Mouse (Mus musculus) CH12.LX (cell line): ENCODE measurements around the gene Gas1. TPM values are rescaled to one million over a fixed set of nuclear protein-coding genes. Genes with fewer than 3 reads are reported as not detected.

Experiments used
- DNase-seq: peaks from one replicate; pipeline ENCODE4 v3.0.0-alpha.2; 2013; ENCODE audit errors: extremely low read depth
- H3K27ac ChIP-seq: 2 replicates; pipeline ENCODE4 v1.5.1; 2012; ENCODE audit warnings: low read depth, mild to moderate bottlenecking, control low read depth, moderate library complexity; ENCODE audit not compliant: insufficient read depth
- H3K27me3 ChIP-seq: replicated peaks from 2 replicates; pipeline ENCODE3; 2012; ENCODE audit warnings: inconsistent platforms
- H3K36me3 ChIP-seq, 2 experiments: replicated peaks in 1 of 2; 2 replicates each; pipeline versions ENCODE3 to v1.6.1; 2012; ENCODE audit warnings: inconsistent platforms in 1 of 2, low read length in 1 of 2, mild to moderate bottlenecking in 1 of 2, mixed read lengths in 1 of 2, moderate library complexity in 1 of 2; ENCODE audit not compliant: control insufficient read depth in 1 of 2, insufficient read depth in 1 of 2
- H3K4me1 ChIP-seq, 2 experiments: 2 replicates each; pipeline ENCODE4 v1.6.1; 2012; ENCODE audit warnings: inconsistent platforms in 1 of 2, moderate library complexity in 1 of 2; ENCODE audit not compliant: insufficient read depth in 2 of 2, control insufficient read depth in 1 of 2
- H3K4me2 ChIP-seq: 2 replicates; pipeline ENCODE4 v1.6.1; 2012; ENCODE audit warnings: low read depth, mild to moderate bottlenecking, control low read depth; ENCODE audit not compliant: poor library complexity, insufficient read depth, severe bottlenecking
- H3K4me3 ChIP-seq, 3 experiments: fragments of 150-350 bp in 1 of 3; sonication (generic) in 1 of 3; replicated peaks in 1 of 3; 2 replicates each; pipeline versions ENCODE3 to v1.5.1; 2011 to 2012; ENCODE audit warnings: low read depth in 2 of 3, low read length in 2 of 3, mild to moderate bottlenecking in 2 of 3, moderate library complexity in 2 of 3, control low read depth in 1 of 3, improper control_type of control experiment in 1 of 3, inconsistent platforms in 1 of 3, mixed read lengths in 1 of 3; ENCODE audit not compliant: poor library complexity in 1 of 3
- H3K79me2 ChIP-seq: replicated peaks from 2 replicates; pipeline ENCODE4 v1.6.1; 2012; ENCODE audit warnings: mild to moderate bottlenecking, moderate library complexity; ENCODE audit not compliant: control insufficient read depth, poor library complexity, insufficient read depth, severe bottlenecking; ENCODE audit errors: extremely low read depth
- H3K9ac ChIP-seq: 2 replicates; pipeline ENCODE4 v1.6.1; 2012; ENCODE audit warnings: low read depth, mild to moderate bottlenecking, control low read depth, moderate library complexity; ENCODE audit not compliant: insufficient read depth
- H3K9me3 ChIP-seq: replicated peaks from 2 replicates; pipeline ENCODE3; 2012; ENCODE audit warnings: low read length, inconsistent platforms, mixed read lengths
- CHD1 ChIP-seq: IDR thresholded peaks from 2 replicates; pipeline ENCODE4 v1.6.1; 2012; ENCODE audit warnings: low read depth, low read length, improper control_type of control experiment, inconsistent platforms
- CHD2 ChIP-seq: IDR thresholded peaks from 2 replicates; pipeline ENCODE4 v1.6.1; 2011; ENCODE audit warnings: low read length, improper control_type of control experiment
- CTCF ChIP-seq, 2 experiments: IDR thresholded peaks in 1 of 2; conservative IDR thresholded peaks in 1 of 2; 2 replicates each; pipeline ENCODE4 v1.5.1; 2011 to 2012; ENCODE audit warnings: low read depth in 2 of 2, low read length in 2 of 2, improper control_type of control experiment in 1 of 2, inconsistent platforms in 1 of 2, mild to moderate bottlenecking in 1 of 2, moderate library complexity in 1 of 2
- E2F4 ChIP-seq: IDR thresholded peaks from 2 replicates; pipeline ENCODE4 v1.6.1; 2011; ENCODE audit warnings: low read depth, low read length, improper control_type of control experiment; ENCODE audit not compliant: insufficient replicate concordance
- ELF1 ChIP-seq: IDR thresholded peaks from 2 replicates; pipeline ENCODE4 v1.6.1; 2014; ENCODE audit warnings: low read depth, mild to moderate bottlenecking, inconsistent platforms, low read length, improper control_type of control experiment
- ETS1 ChIP-seq: conservative IDR thresholded peaks from 2 replicates; pipeline ENCODE4 v1.6.1; 2012; ENCODE audit warnings: low read depth, mild to moderate bottlenecking, inconsistent platforms, low read length, improper control_type of control experiment, moderate library complexity
- GABPA ChIP-seq: IDR thresholded peaks from 2 replicates; pipeline ENCODE4 v1.6.1; 2012; ENCODE audit warnings: low read depth, low read length, improper control_type of control experiment, inconsistent platforms; ENCODE audit not compliant: insufficient replicate concordance
- HCFC1 ChIP-seq: IDR thresholded peaks from 2 replicates; pipeline ENCODE4 v1.6.1; 2012; ENCODE audit warnings: low read depth, mild to moderate bottlenecking, inconsistent platforms, low read length, improper control_type of control experiment
- KAT2A ChIP-seq: IDR thresholded peaks from 2 replicates; pipeline ENCODE4 v1.6.1; 2012; ENCODE audit warnings: low read length, improper control_type of control experiment, inconsistent platforms; ENCODE audit not compliant: insufficient replicate concordance
- MEF2A ChIP-seq: IDR thresholded peaks from 2 replicates; pipeline ENCODE4 v1.6.1; 2014; ENCODE audit warnings: low read depth, mild to moderate bottlenecking, inconsistent platforms, low read length, improper control_type of control experiment, borderline replicate concordance
- MYC ChIP-seq: IDR thresholded peaks from 2 replicates; pipeline ENCODE4 v1.6.1; 2011; ENCODE audit warnings: low read depth, mild to moderate bottlenecking, improper control_type of control experiment, low read length
- NRF1 ChIP-seq: IDR thresholded peaks from 2 replicates; pipeline ENCODE4 v1.6.1; 2014; ENCODE audit warnings: low read depth, mild to moderate bottlenecking, inconsistent platforms, low read length, improper control_type of control experiment, moderate library complexity
- POLR2AphosphoS2 ChIP-seq: IDR thresholded peaks from 2 replicates; pipeline ENCODE4 v1.6.1; 2011; ENCODE audit warnings: low read depth, low read length, improper control_type of control experiment
- RAD21 ChIP-seq: IDR thresholded peaks from 2 replicates; pipeline ENCODE4 v1.6.1; 2011; ENCODE audit warnings: low read depth, mild to moderate bottlenecking, low read length, improper control_type of control experiment, moderate library complexity
- SMC3 ChIP-seq: IDR thresholded peaks from 2 replicates; pipeline ENCODE4 v1.6.1; 2011; ENCODE audit warnings: low read depth, low read length, improper control_type of control experiment
- UBTF ChIP-seq: IDR thresholded peaks from 2 replicates; pipeline ENCODE4 v1.6.1; 2012; ENCODE audit warnings: low read depth, mild to moderate bottlenecking, inconsistent platforms, low read length, improper control_type of control experiment, moderate library complexity
- USF2 ChIP-seq: conservative IDR thresholded peaks from 2 replicates; pipeline ENCODE4 v1.6.1; 2011; ENCODE audit warnings: low read depth, low read length, improper control_type of control experiment
- ZNF384 ChIP-seq: IDR thresholded peaks from 2 replicates; pipeline ENCODE4 v1.6.1; 2012; ENCODE audit warnings: low read depth, low read length, improper control_type of control experiment, inconsistent platforms
- dilution Hi-C: fragments of 300-500 bp; cut with MboI; formaldehyde crosslinking; loops from 2 replicates; pipeline ENCODE4 v1.14.3; 2020; ENCODE audit warnings: low sequenced_read_pairs; ENCODE audit not compliant: extremely low pct_unique_long_range_greater_than_20kb, extremely low pct_ligation_motif_present
- in situ Hi-C: fragments of 300-500 bp; cut with MboI; formaldehyde crosslinking; loops from 3 replicates; pipeline ENCODE4 v1.14.3; 2019; ENCODE audit warnings: low sequenced_read_pairs, low pct_ligation_motif_present, low pct_unique_long_range_greater_than_20kb, mixed read lengths
- polyA plus RNA-seq: library from polyadenylated mRNA; unstranded; fragments of >175 nt; gene quantifications from 2 replicates; pipeline ENCODE4 v1.2.1, GENCODE M21; 2012; ENCODE audit warnings: low read depth; ENCODE audit not compliant: insufficient read length
- total RNA-seq, 2 experiments: library from RNA; depleted of rRNA; stranded (reverse); fragments of 300-350 nt in 1 of 2; fragments of >200 nt in 1 of 2; gene quantifications; 2 replicates each; pipeline ENCODE4 v1.2.3; 2012 to 2014

Gas1 gene
- total and polyA plus RNA-seq, 3 experiments = not detected

- dilution Hi-C loops = no loop called here
- TF ChIP-seq ELF1 = no peak
- no peak for TF ChIP-seq CHD2
- TF ChIP-seq E2F4 = no peak
- TF ChIP-seq ETS1 = no peak
- TF ChIP-seq NRF1 = no peak
- TF ChIP-seq ZNF384 = no peak
- no peak for TF ChIP-seq SMC3
- no peak for TF ChIP-seq HCFC1
- no peak for TF ChIP-seq KAT2A
These were observed 8.1 kb downstream of the Gas1 start for GRCm38 (mm10) chr13:60169026-60169425.

GRCm38 (mm10) chr13:60156294-60157126 lies 20.7 kb downstream of the Gas1 start:
- in situ Hi-C loops (no loop called here), dilution Hi-C loops (no loop called here)
- Histone ChIP-seq H3K9ac (no peak overlapping the region), H3K27ac (no peak overlapping the region), H3K9me3 (peaks cover 54% of the 10 kb centered on the region), H3K79me2 (no peaks in the 10 kb centered on the region), H3K27me3 (no peaks in the 10 kb centered on the region), H3K4me3 (no peak overlapping the region), H3K4me2 (no peak overlapping the region), H3K4me1 (no peaks in the 10 kb centered on the region), H3K36me3 (no peaks in the 10 kb centered on the region)
- no peak for DNase-seq
- TF ChIP-seq CHD2 (no peak), NRF1 (no peak), RAD21 (no peak), MYC (no peak), USF2 (no peak)

More at GRCm38 (mm10) chr13:60169026-60169425, 8.1 kb downstream of the Gas1 start:
- Histone ChIP-seq H3K27me3 (no peaks in the 10 kb centered on the region), H3K4me2 (no peak overlapping the region), H3K79me2 (no peaks in the 10 kb centered on the region), H3K9ac (no peak overlapping the region), H3K27ac (no peak overlapping the region), H3K9me3 (peaks cover 63% of the 10 kb centered on the region), H3K36me3 (no peaks in the 10 kb centered on the region), H3K4me1 (no peaks in the 10 kb centered on the region), H3K4me3 (no peak overlapping the region)
- DNase-seq = no peak
- in situ Hi-C loops = no loop called here

GRCm38 (mm10) chr13:60154170-60154569 lies 23.0 kb downstream of the Gas1 start:
- no peak for DNase-seq
- in situ Hi-C loops = no loop called here
- Histone ChIP-seq H3K4me3 (no peak overlapping the region), H3K9me3 (peaks cover 65% of the 10 kb centered on the region), H3K36me3 (no peaks in the 10 kb centered on the region), H3K79me2 (no peaks in the 10 kb centered on the region), H3K4me2 (no peak overlapping the region), H3K27me3 (no peaks in the 10 kb centered on the region), H3K9ac (no peak overlapping the region), H3K4me1 (no peaks in the 10 kb centered on the region), H3K27ac (no peak overlapping the region)
- dilution Hi-C loops = no loop called here
- TF ChIP-seq UBTF (no peak), MEF2A (no peak), GABPA (no peak), POLR2AphosphoS2 (no peak), CTCF (conservative IDR thresholded peaks at IDR 0.05 in 1 of 2, IDR thresholded peaks at IDR 0.05 in 1 of 2; ENCODE audit: low read depth in 2 of 2, low read length in 2 of 2) (no peak), SMC3 (no peak), MYC (no peak), NRF1 (no peak), E2F4 (no peak), USF2 (no peak), CHD1 (no peak)
